Mouse (Mus musculus) liver, embryonic 16.5 days (tissue): ENCODE results near the gene Tuba1b. TPM values are rescaled to one million over a fixed set of nuclear protein-coding genes. Genes with fewer than 3 reads are reported as not detected.

Experiments used
- ATAC-seq: fragments of 200-750 bp; cut with Nextera tagmentation; 2 replicates; pipeline ENCODE4 v1.8.0; 2017; ENCODE audit warnings: low read depth, mild to moderate bottlenecking, moderate number of reproducible peaks, moderate library complexity
- H3K27ac ChIP-seq: fragments of 300-500 bp; sonication (generic); 2 replicates; pipeline ENCODE4 v1.5.1; 2014; ENCODE audit warnings: mild to moderate bottlenecking, low read length
- H3K27me3 ChIP-seq: fragments of 300-500 bp; sonication (generic); 2 replicates; pipeline ENCODE4 v1.6.1; 2014; ENCODE audit warnings: low read depth, low read length, mixed read lengths; ENCODE audit not compliant: control insufficient read depth, insufficient read depth
- H3K36me3 ChIP-seq: fragments of 300-500 bp; sonication (generic); 2 replicates; pipeline ENCODE4 v1.6.1; 2014; ENCODE audit warnings: mild to moderate bottlenecking; ENCODE audit not compliant: control insufficient read depth, insufficient read depth
- H3K4me1 ChIP-seq: fragments of 300-500 bp; sonication (generic); 2 replicates; pipeline ENCODE4 v1.6.1; 2014; ENCODE audit warnings: low read depth, low read length, mixed read lengths; ENCODE audit not compliant: control insufficient read depth
- H3K4me2 ChIP-seq: fragments of 300-500 bp; sonication (generic); 2 replicates; pipeline ENCODE4 v1.6.1; 2014; ENCODE audit warnings: low read depth, low read length, mixed read lengths
- H3K4me3 ChIP-seq: fragments of 300-500 bp; sonication (generic); 2 replicates; pipeline ENCODE4 v1.5.1; 2014; ENCODE audit warnings: low read depth, mild to moderate bottlenecking, low read length
- H3K9ac ChIP-seq: fragments of 300-500 bp; sonication (generic); 2 replicates; pipeline ENCODE4 v1.6.1; 2014; ENCODE audit warnings: low read depth, low read length
- H3K9me3 ChIP-seq: fragments of 300-500 bp; sonication (generic); replicated peaks from 2 replicates; pipeline ENCODE4 v1.6.1; 2016; ENCODE audit warnings: low read length; ENCODE audit not compliant: control insufficient read depth
- WGBS: fragments of 180-500 bp; shearing (Covaris S2); extraction: QIAGEN DNeasy Blood & Tissue Kit; methylation state at CpG from one replicate; pipeline ENCODE4 v1.1.7; 2014; ENCODE audit not compliant: insufficient replicate concordance; 5-methylcytosine and 5-hydroxymethylcytosine counted together
- polyA plus RNA-seq: library from polyadenylated mRNA; unstranded; fragments of >200 nt; fragmentation: Nextera tagmentation; extraction: Ambion mirVana; gene quantifications from 2 replicates; pipeline ENCODE4 v1.2.1, GENCODE M21; 2015

Gene Tuba1b
- polyA plus RNA-seq, 1 experiment from 2014 or later = 934 TPM

- H3K9me3 ChIP-seq = no peaks in the 10 kb centered on the region
- no peak within 1 kb of the TSS for H3K4me3 ChIP-seq
- WGBS = 2% methylated on average over 41 of the region's 41 CpGs
- no peak for ATAC-seq
- peaks cover 27% of the 10 kb centered on the region for H3K4me1 ChIP-seq
- H3K27ac ChIP-seq = no peak within 1 kb of the TSS
- H3K4me2 ChIP-seq = 0 out of 2 replicates have a peak within 1 kb of the TSS, but pooled peaks have one; percentile 9
- peaks cover 71% of the 10 kb centered on the region for H3K27me3 ChIP-seq
- no peaks in the 10 kb centered on the region for H3K36me3 ChIP-seq
- H3K9ac ChIP-seq = no peak within 1 kb of the TSS
These were observed 36.2 kb downstream of the Tuba1b start, which contains the start of gene Dhh for GRCm38 (mm10) chr15:98897928-98898800. TSS of gene Dhh (minus strand) at chr15:98898540.

- peaks cover 27% of the 10 kb centered on the region for H3K4me1 ChIP-seq
- no peaks in the 10 kb centered on the region for H3K36me3 ChIP-seq
- peaks cover 78% of the 10 kb centered on the region for H3K27me3 ChIP-seq
- no peak overlapping the region for H3K4me3 ChIP-seq
- no peak overlapping the region for H3K9ac ChIP-seq
- no peak for ATAC-seq
- H3K9me3 ChIP-seq = no peaks in the 10 kb centered on the region
- 5% methylated on average over 10 of the region's 10 CpGs for WGBS
- no peak overlapping the region for H3K27ac ChIP-seq
- H3K4me2 ChIP-seq = no peak overlapping the region
These were observed 36.9 kb downstream of the Tuba1b start for GRCm38 (mm10) chr15:98897495-98897894.

- 3% methylated on average over 39 of the region's 41 CpGs for WGBS
- H3K4me3 ChIP-seq = peak overlapping the region; percentile 19; the same call in 1 of the 2 replicates
- no peak overlapping the region for H3K9ac ChIP-seq
- H3K4me2 ChIP-seq = peak overlapping the region; percentile 40
- no peaks in the 10 kb centered on the region for H3K36me3 ChIP-seq
- no peak for ATAC-seq
- H3K27ac ChIP-seq = no peak overlapping the region
- H3K9me3 ChIP-seq = no peaks in the 10 kb centered on the region
- H3K27me3 ChIP-seq = peaks cover 79% of the 10 kb centered on the region
- H3K4me1 ChIP-seq = peaks cover 34% of the 10 kb centered on the region
These were observed 38.5 kb downstream of the Tuba1b start for GRCm38 (mm10) chr15:98895635-98896589.

GRCm38 (mm10) chr15:98894746-98895634, 39.4 kb downstream of the Tuba1b start:
- H3K4me3 ChIP-seq = peak overlapping the region; percentile 59
- WGBS = 2% methylated on average over 38 of the region's 38 CpGs
- H3K9ac ChIP-seq = no peak overlapping the region
- no peaks in the 10 kb centered on the region for H3K36me3 ChIP-seq
- H3K4me1 ChIP-seq = peaks cover 34% of the 10 kb centered on the region
- H3K9me3 ChIP-seq = no peaks in the 10 kb centered on the region
- peaks cover 75% of the 10 kb centered on the region for H3K27me3 ChIP-seq
- no peak overlapping the region for H3K27ac ChIP-seq
- no peak for ATAC-seq
- peak overlapping the region; percentile 80 for H3K4me2 ChIP-seq

DNA sequence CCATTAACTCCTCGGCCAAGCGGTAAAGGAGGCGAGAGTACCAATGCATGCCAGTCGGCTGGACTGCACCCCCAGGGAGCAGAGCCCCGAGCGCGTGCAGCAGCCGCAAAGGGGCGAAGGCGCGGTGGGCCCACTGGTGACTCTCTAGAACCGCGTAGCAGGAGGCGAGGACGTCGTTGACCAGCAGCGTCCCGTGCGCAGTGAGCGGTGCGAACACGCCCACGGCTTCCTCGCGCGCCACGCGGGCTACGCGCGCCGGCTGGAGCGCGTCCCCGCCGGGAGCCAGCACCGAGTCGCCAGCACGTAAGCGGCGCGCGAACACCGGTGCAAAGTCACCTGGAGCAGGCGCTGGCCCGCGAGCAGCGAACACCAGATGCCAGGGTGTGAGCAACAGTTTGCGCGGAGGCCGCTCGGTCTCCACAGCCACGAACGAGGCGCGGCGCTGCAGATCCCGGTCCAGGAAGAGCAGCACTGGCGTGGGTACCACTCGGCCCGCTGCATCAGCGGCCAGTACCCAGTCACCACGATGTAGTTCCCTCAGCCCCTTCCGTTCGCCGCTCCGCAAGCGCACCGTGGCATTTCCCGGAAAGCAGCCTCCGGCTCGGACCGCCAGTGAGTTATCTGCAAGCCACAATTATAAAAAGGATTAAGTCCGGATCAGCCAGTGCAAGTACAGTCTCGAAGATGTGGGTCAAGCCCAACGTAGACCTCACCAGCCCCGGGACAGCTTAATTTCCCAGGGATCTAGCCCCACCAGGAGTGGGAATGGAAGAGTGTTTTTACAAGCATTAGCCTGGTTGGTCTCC, 40.2 kb downstream of the Tuba1b start, which contains the start of gene Rhebl1:
TSS of gene Rhebl1 (minus strand) at position 601 of the 806 bp plus-strand sequence.
- no peak for ATAC-seq
- Histone ChIP-seq H3K9ac (peak within 1 kb of the TSS; percentile 39; the same call in 1 of the 2 replicates), H3K27ac (no peak within 1 kb of the TSS), H3K4me1 (peaks cover 34% of the 10 kb centered on the region), H3K36me3 (no peaks in the 10 kb centered on the region), H3K4me3 (peak within 1 kb of the TSS; percentile 59), H3K9me3 (no peaks in the 10 kb centered on the region), H3K27me3 (peaks cover 67% of the 10 kb centered on the region), H3K4me2 (peak within 1 kb of the TSS; percentile 80)
- under 1% methylated on average over 76 of the region's 77 CpGs for WGBS

DNA sequence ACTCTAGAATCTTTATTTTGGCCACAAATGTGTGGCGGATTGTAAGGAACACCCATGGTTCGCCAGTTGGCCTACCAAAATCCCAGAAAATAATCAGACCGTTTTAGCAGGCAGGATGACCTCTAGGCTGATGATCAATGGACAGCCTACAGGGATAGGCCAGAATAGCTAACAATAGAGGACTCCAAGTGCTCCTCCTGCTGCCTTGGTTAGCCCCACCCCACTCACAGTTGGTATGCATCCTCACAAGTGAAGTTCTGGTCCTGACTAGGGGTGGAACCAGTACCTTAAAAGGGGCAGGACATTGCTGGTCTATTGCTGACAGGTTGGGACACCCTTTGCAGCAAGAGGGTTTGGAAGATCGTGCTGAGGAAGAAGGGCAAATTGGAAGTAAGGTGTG, 41.3 kb downstream of the Tuba1b start:
- WGBS = 59% methylated on average over 4 of the region's 4 CpGs
- H3K9ac ChIP-seq = no peak overlapping the region
- H3K4me3 ChIP-seq = no peak overlapping the region
- no peaks in the 10 kb centered on the region for H3K36me3 ChIP-seq
- no peak overlapping the region for H3K4me2 ChIP-seq
- no peak overlapping the region for H3K27ac ChIP-seq
- peaks cover 34% of the 10 kb centered on the region for H3K4me1 ChIP-seq
- no peaks in the 10 kb centered on the region for H3K9me3 ChIP-seq
- ATAC-seq = no peak
- peaks cover 56% of the 10 kb centered on the region for H3K27me3 ChIP-seq

DNA sequence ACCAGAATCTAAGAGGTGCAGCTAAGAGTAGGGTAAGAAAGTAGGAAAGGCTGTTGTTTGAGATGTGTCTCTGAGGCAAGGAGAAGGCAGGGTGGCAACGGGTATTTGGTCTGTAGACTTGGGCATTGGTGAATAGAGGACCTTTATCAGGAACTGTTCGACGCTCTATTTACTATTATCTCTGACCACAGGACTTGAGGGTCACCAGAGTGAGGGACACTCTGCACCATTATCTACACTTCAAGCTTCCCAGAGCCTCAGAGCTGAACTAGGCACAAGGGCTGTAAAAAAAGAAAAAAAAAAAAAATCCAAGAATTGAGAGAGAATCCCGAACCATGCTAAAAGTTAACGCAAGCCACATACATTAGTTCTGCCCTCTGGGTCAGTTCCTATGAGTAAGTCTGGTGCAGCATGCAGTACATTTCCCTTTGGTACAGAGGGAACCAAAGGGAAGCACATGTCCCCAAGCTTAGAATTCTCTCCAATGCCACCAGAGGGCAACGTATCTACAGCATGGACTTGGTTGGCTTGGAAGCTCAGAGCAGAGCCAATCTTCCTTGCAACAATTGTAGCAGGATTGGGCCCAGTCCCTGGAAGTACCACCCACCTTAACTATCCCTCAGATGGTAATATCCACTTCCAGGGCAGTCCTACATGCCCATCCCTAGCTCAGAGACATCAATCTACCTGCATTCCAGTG, 42.3 kb downstream of the Tuba1b start:
- H3K4me2 ChIP-seq = no peak overlapping the region
- H3K9ac ChIP-seq = no peak overlapping the region
- 12% methylated on average over 6 of the region's 6 CpGs for WGBS

More for the DNA sequence above, 42.3 kb downstream of the Tuba1b start:
- Histone ChIP-seq H3K36me3 (no peaks in the 10 kb centered on the region), H3K27ac (no peak overlapping the region), H3K9me3 (no peaks in the 10 kb centered on the region), H3K4me3 (no peak overlapping the region), H3K4me1 (peaks cover 34% of the 10 kb centered on the region), H3K27me3 (peaks cover 46% of the 10 kb centered on the region)
- peak; percentile 61 for ATAC-seq
